Mouse (Mus musculus): ENCODE data around the gene Hspd1. TPM values are rescaled to one million over a fixed set of nuclear protein-coding genes. Genes with fewer than 3 reads are reported as not detected.
"Not testable (repeated sequence)": the region's sequence is repeated elsewhere in the genome, so short reads cannot be mapped to it uniquely, and the experiment has no call there.

The Hspd1 gene
- polyA plus RNA-seq (2015; fragmentation: Nextera tagmentation; extraction: Ambion mirVana): 298 and 308 TPM in 2 replicates

DNA sequence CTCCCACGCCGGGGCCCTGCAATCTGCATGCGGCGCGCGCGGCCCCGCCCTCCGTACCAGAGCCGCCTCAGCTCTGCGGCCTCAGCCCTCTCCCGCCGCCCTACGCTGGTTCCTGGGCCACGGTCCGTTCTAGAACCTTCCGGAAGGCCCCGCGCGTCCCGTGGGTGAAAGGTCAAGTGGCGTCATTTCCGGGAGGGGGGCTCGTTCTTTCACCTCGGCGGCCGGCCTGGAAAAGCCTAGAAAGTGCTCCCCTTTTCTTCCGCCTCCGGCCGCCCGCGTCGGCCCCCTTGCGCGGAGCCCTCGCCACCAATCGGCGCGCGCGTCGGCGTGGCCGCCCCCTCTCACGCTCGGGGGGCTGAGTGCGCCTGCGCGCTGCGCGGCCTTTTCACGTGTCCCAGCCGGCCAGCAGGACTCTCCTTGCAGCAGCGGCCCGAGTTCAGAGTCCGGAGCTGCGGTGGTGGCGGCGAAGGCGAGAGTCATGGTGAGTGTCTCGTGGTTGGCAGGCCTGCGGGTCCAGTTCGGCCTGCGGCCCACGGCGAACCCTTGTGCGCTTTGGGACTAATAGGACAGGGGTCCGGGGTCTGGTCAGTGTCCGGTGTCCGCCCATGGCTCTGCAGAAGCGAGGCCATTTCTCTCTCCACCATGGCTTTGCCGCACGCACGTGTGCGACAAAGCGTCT is at the start of gene Hspd1, which contains the start of gene Hspe1:
Gene Hspd1, minus strand, starts transcription at position 312 of the 679 bp plus-strand sequence.
Gene Hspe1, plus strand, starts transcription at position 201 of the 679 bp plus-strand sequence.
- ATAC-seq (ENCODE audit: insufficient number of reproducible peaks, low FRiP score, low TSS enrichment, low read depth): peak; percentile 96
- H3K36me3 ChIP-seq: peaks cover 37% of the 10 kb centered on the region
- peaks cover 22% of the 10 kb centered on the region for H3K4me1 ChIP-seq

DNA sequence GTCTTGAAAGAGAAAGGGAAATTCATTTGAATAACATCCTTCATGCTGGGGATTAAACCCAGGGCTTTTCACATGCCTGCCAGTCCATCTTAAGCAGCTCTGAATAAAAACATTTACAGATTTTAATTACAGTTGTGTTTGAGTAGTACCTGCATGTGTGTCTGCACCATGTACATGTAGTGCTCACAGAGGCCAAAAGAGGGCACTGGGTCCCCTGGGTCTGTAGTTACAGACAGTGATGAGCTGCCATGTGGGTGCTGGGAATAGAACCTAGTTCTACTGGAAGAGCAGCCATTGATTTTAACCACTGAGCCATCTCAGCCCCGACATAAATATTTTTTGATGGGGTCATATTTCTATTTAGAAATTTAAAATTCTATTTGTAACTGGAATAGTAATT is 47.8 kb upstream of the Hspd1 start:
- no peak for ATAC-seq (ENCODE audit: insufficient number of reproducible peaks, low FRiP score, low TSS enrichment, low read depth)
- Histone ChIP-seq H3K27ac (no peak overlapping the region), H3K36me3 (peaks cover 12% of the 10 kb centered on the region), H3K4me2 (no peak overlapping the region), H3K4me3 (no peak overlapping the region), H3K4me1 (peaks cover 11% of the 10 kb centered on the region), H3K9me3 (no peaks in the 10 kb centered on the region), H3K9ac (no peak overlapping the region), H3K27me3 (no peaks in the 10 kb centered on the region)
- WGBS: 92% methylated on average over 1 of the region's 1 CpGs

More for the DNA sequence above, at the start of gene Hspd1, which contains the start of gene Hspe1:
- under 1% methylated on average over 76 of the region's 76 CpGs for WGBS
- H3K4me3 ChIP-seq: peak within 1 kb of the TSS; percentile 99
- H3K4me2 ChIP-seq: peak within 1 kb of the TSS; percentile 64
- no peaks in the 10 kb centered on the region for H3K9me3 ChIP-seq
- no peaks in the 10 kb centered on the region for H3K27me3 ChIP-seq
- peak within 1 kb of the TSS; percentile 97 for H3K9ac ChIP-seq
- peak within 1 kb of the TSS; percentile 96 for H3K27ac ChIP-seq

GRCm38 (mm10) chr1:55134301-55134700 is 46.3 kb upstream of the Hspd1 start:
- WGBS: 95% methylated on average over 3 of the region's 3 CpGs
- no peak for ATAC-seq (ENCODE audit: insufficient number of reproducible peaks, low FRiP score, low TSS enrichment, low read depth)

DNA sequence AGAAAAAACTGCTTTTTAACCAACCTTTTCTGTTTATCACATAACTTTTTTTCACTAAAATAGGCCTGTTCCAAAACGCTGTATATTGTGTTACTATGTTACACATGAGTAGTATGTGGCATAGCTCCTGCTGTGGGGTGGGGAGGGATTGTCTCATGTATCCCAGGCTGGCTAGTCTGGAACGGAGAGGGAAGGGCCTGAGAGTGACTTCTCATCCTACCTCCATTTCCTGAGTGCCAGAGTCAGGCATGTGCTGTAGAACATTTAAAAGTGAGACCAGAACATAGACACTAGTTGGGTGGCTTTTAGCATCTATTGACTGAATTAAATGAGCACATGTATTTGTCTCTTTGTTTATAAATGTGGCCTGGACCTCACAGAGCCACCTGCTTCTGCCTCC is 45.1 kb upstream of the Hspd1 start:
- peaks cover 3% of the 10 kb centered on the region; the same call in 1 of the 2 replicates for H3K36me3 ChIP-seq
- no peak overlapping the region for H3K27ac ChIP-seq
- no peaks in the 10 kb centered on the region for H3K9me3 ChIP-seq
- no peak for ATAC-seq (ENCODE audit: insufficient number of reproducible peaks, low FRiP score, low TSS enrichment, low read depth)
- 66% methylated on average over 2 of the region's 2 CpGs for WGBS
- H3K4me3 ChIP-seq: no peak overlapping the region
- H3K4me2 ChIP-seq: no peak overlapping the region
- no peaks in the 10 kb centered on the region for H3K27me3 ChIP-seq
- peaks cover 11% of the 10 kb centered on the region for H3K4me1 ChIP-seq
- H3K9ac ChIP-seq: no peak overlapping the region

More at GRCm38 (mm10) chr1:55134301-55134700, 46.3 kb upstream of the Hspd1 start:
- Histone ChIP-seq H3K9ac (no peak overlapping the region), H3K36me3 (peaks cover 3% of the 10 kb centered on the region; the same call in 1 of the 2 replicates), H3K4me2 (no peak overlapping the region), H3K4me1 (peaks cover 11% of the 10 kb centered on the region), H3K9me3 (no peaks in the 10 kb centered on the region), H3K4me3 (no peak overlapping the region), H3K27ac (no peak overlapping the region), H3K27me3 (no peaks in the 10 kb centered on the region)

DNA sequence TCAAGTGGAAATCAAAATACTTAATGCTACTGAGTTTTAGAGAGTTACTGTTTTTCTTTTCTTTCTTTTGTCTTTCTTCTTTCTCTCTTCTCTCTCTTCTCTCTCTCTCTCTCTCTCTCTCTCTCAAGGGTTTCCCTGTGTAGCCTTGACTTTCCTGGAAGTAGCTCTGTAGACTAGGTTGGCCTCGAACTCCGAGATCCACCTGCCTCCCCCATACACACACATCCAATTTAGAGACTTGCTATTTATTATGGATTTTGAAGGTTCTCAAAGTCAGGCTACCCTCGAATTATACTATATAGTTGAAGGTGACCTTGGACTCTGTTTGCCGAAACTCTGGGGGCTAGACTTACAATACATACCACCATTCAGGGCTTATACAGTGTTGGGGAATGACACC is 44.3 kb upstream of the Hspd1 start:
- Histone ChIP-seq H3K4me2 (peak overlapping the region; percentile 56), H3K36me3 (no peaks in the 10 kb centered on the region; the same call in 1 of the 2 replicates), H3K9ac (peak overlapping the region; percentile 99; the same call in 1 of the 2 replicates), H3K27me3 (no peaks in the 10 kb centered on the region), H3K9me3 (no peaks in the 10 kb centered on the region), H3K4me3 (peak overlapping the region; percentile 98), H3K27ac (no peak overlapping the region), H3K4me1 (peaks cover 11% of the 10 kb centered on the region)
- 70% methylated on average over 4 of the region's 4 CpGs for WGBS
- ATAC-seq (ENCODE audit: insufficient number of reproducible peaks, low FRiP score, low TSS enrichment, low read depth): no peak

DNA sequence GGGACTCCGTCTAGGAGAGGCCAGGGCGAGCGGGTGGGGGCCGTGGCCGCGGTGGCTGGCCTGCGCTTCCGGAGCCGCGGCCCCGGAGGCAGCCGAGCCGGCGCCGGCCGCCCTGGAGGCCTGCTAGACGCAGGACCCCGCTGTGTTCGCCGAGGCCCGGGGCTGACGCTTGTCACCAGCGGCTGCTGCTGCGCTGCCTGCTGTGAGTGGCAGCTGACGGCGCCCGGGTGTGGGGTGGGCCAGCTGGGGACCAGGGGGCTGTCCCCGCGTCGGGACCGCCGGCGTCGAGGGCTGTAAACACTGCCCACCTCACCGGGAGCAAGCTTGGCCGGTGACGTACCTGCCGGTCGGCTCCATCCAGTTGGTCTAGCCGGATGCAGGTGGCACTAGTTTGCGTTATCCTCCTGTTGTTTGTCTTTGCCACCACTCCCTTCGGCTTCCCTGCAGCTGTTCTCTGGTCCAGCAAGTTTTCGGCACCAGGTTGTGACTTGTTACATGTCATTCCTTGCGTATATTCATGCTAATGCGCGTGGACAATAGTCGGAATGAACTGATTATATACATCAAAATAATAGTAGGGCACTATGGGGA is 43.5 kb upstream of the Hspd1 start:
- peak; percentile 76 for ATAC-seq (ENCODE audit: insufficient number of reproducible peaks, low FRiP score, low TSS enrichment, low read depth)
- peak overlapping the region; percentile 98 for H3K27ac ChIP-seq
- peak overlapping the region; percentile 56 for H3K4me2 ChIP-seq
- under 1% methylated on average over 47 of the region's 47 CpGs for WGBS
- H3K36me3 ChIP-seq: no peaks in the 10 kb centered on the region; the same call in 1 of the 2 replicates
- peak overlapping the region; percentile 98 for H3K4me3 ChIP-seq
- H3K9me3 ChIP-seq: no peaks in the 10 kb centered on the region
- no peaks in the 10 kb centered on the region for H3K27me3 ChIP-seq
- peaks cover 11% of the 10 kb centered on the region for H3K4me1 ChIP-seq
- H3K9ac ChIP-seq: peak overlapping the region; percentile 99

GRCm38 (mm10) chr1:55130943-55131401 is 42.9 kb upstream of the Hspd1 start, which contains the start of gene Mob4:
TSS of gene Mob4 (plus strand) at chr1:55131231.
- peak within 1 kb of the TSS; percentile 98 for H3K27ac ChIP-seq
- no peaks in the 10 kb centered on the region for H3K9me3 ChIP-seq
- H3K36me3 ChIP-seq: no peaks in the 10 kb centered on the region; the same call in 1 of the 2 replicates
- H3K27me3 ChIP-seq: no peaks in the 10 kb centered on the region
- H3K4me3 ChIP-seq: peak within 1 kb of the TSS; percentile 98
- ATAC-seq (ENCODE audit: insufficient number of reproducible peaks, low FRiP score, low TSS enrichment, low read depth): peak; percentile 96
- peaks cover 11% of the 10 kb centered on the region for H3K4me1 ChIP-seq
- peak within 1 kb of the TSS; percentile 99 for H3K9ac ChIP-seq
- peak within 1 kb of the TSS; percentile 56 for H3K4me2 ChIP-seq
- under 1% methylated on average over 41 of the region's 42 CpGs for WGBS

DNA sequence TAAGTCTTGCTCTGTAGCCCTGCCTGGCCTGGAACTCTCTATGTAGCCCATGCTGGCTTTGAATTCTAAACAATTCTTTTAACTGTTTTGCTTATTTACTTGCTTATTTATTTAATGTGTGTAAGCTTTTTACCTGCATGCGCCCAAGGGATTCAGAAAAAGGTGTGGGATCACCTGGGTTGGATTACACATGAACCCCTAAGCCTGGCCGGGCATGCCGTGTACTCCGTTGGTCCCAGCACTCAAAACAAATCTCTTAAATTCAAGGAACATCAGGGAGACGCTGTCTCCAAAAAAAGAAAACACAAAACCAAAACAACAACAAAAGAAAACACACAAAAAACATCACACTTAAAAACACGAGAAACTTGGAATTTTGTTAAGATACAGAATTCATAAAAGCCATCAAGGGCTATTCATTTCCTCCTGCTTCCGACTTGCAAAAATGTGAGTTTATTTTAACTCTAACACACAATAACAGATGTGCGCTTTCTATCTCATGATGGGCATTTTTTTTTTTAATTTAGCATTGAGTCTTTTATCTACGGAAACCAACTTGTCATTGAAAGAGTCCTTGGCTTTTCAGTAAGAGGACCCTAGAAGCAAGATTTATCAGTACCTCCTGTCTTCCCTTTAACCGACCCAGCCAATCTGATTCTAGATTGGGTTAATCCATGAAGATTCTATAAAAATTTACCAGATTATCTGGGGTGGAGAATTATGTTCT is 42.3 kb upstream of the Hspd1 start:
- Histone ChIP-seq H3K4me1 (peaks cover 11% of the 10 kb centered on the region), H3K9me3 (no peaks in the 10 kb centered on the region), H3K36me3 (no peaks in the 10 kb centered on the region; the same call in 1 of the 2 replicates), H3K4me3 (peak overlapping the region; percentile 98), H3K27me3 (no peaks in the 10 kb centered on the region), H3K9ac (peak overlapping the region; percentile 44; the same call in 1 of the 2 replicates), H3K4me2 (peak overlapping the region; percentile 56), H3K27ac (peak overlapping the region; percentile 98)
- 61% methylated on average over 10 of the region's 10 CpGs for WGBS
- no peak for ATAC-seq (ENCODE audit: insufficient number of reproducible peaks, low FRiP score, low TSS enrichment, low read depth)

GRCm38 (mm10) chr1:55129716-55130115 is 41.7 kb upstream of the Hspd1 start:
- ATAC-seq (ENCODE audit: insufficient number of reproducible peaks, low FRiP score, low TSS enrichment, low read depth): no peak
- WGBS: 93% methylated on average over 5 of the region's 5 CpGs
- H3K27me3 ChIP-seq: no peaks in the 10 kb centered on the region

GRCm38 (mm10) chr1:55124136-55124535 is 36.1 kb upstream of the Hspd1 start:
- not testable (repeated sequence) for H3K27me3 ChIP-seq; H3K4me2 ChIP-seq; H3K4me3 ChIP-seq; H3K4me1 ChIP-seq; ATAC-seq (ENCODE audit: insufficient number of reproducible peaks, low FRiP score, low TSS enrichment, low read depth); H3K36me3 ChIP-seq; H3K27ac ChIP-seq; H3K9me3 ChIP-seq; H3K9ac ChIP-seq
- 89% methylated on average over 2 of the region's 2 CpGs for WGBS

More at GRCm38 (mm10) chr1:55129716-55130115, 41.7 kb upstream of the Hspd1 start:
- H3K36me3 ChIP-seq: no peaks in the 10 kb centered on the region
- no peak overlapping the region for H3K4me2 ChIP-seq
- no peak overlapping the region for H3K4me3 ChIP-seq
- no peak overlapping the region for H3K9ac ChIP-seq
- peaks cover 11% of the 10 kb centered on the region for H3K4me1 ChIP-seq
- H3K27ac ChIP-seq: no peak overlapping the region
- H3K9me3 ChIP-seq: no peaks in the 10 kb centered on the region

DNA sequence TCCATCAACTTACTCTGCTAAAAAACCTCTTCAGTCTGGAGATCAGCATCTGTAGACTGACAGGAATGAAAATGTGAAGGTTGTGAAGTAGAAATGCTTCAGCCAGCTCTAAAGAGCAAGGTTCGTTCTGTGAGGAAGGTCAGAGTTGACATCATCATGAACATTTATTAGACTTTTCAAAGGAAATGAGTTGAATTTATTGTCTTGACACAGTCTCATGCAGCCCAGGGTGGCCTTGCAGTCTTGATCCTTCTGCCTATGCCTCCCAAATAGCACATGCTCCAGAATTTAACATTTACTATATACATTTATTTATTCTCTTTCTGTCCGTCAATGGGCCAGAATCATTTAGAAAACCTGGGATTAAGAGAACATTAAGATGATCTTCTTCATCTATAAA is 35.5 kb upstream of the Hspd1 start:
- no peaks in the 10 kb centered on the region for H3K9me3 ChIP-seq
- no peak overlapping the region for H3K4me3 ChIP-seq
- H3K27me3 ChIP-seq: no peaks in the 10 kb centered on the region
- H3K4me1 ChIP-seq: no peaks in the 10 kb centered on the region
- 77% methylated on average over 2 of the region's 2 CpGs for WGBS
- H3K9ac ChIP-seq: no peak overlapping the region
- no peaks in the 10 kb centered on the region for H3K36me3 ChIP-seq
- no peak overlapping the region for H3K4me2 ChIP-seq
- no peak overlapping the region for H3K27ac ChIP-seq
- no peak for ATAC-seq (ENCODE audit: insufficient number of reproducible peaks, low FRiP score, low TSS enrichment, low read depth)

Data from limb, embryonic 15.5 days (tissue).